Mouse (Mus musculus): ENCODE measurements around the gene Vps51. TPM values are rescaled to one million over a fixed set of nuclear protein-coding genes. Genes with fewer than 3 reads are reported as not detected.

Vps51 gene
- 60.1 and 66.7 TPM in 2 replicates for polyA plus RNA-seq (2014; fragmentation: Nextera tagmentation; extraction: Ambion mirVana)

DNA sequence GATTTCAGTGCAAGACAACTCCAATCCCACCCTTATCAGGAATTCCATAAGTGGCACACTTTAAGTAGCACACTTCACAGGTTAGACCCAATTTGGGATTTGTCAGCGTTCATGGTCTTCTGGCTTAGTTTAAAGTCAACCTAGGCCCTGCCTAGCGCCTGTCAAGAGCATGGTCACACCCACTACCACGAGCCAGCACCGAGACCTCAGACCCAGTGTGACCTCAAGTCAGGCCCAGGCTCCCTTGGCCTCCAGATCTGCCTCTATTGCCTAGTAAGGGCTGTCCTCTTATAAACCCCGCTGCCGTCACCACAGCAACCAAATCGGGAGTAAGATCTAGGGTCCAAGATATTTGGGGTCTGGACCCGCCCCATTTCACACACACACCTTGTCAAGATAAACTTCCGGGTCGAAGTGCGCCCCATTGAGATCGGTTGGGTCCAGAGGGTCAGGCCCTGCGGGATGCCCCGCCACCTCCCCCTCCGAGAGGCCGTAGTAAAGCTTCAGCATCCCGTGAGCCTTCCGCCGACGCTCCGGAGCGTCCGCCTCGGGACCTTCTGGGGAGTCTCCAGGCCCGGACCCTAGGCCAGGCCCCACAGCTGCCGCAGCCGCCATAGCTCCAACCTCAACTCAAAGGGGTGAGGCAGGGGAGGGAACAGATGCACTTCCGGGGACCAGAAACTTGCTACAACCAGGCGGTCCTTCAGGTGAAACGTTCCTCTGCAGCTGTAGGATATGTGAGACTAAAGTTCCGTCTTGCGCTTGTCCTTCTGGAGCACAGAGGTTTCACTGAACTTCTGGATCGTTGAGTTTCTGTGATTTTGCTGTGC lies at the start of gene Vps51:
Vps51 (minus strand) TSS at position 668 of the 830 bp plus-strand sequence.
- Histone ChIP-seq H3K9me3 (ENCODE audit: control insufficient read depth, low read depth, low read length) (no peaks in the 10 kb centered on the region), H3K27ac (ENCODE audit: low read length) (peak within 1 kb of the TSS; percentile 85), H3K4me1 (ENCODE audit: control insufficient read depth, insufficient read depth, low read length) (peaks cover 7% of the 10 kb centered on the region; the same call in 1 of the 2 replicates), H3K27me3 (ENCODE audit: control insufficient read depth, insufficient read depth, low read length) (no peaks in the 10 kb centered on the region), H3K36me3 (ENCODE audit: control insufficient read depth, insufficient read depth, low read length) (peaks cover 30% of the 10 kb centered on the region), H3K4me3 (ENCODE audit: low read depth, low read length) (peak within 1 kb of the TSS; percentile 79), H3K4me2 (replicated peaks; ENCODE audit: low read depth, low read length) (peak within 1 kb of the TSS; percentile 86), H3K9ac (replicated peaks; ENCODE audit: low read depth, low read length) (peak within 1 kb of the TSS; percentile 65)
- peak; percentile 84 for ATAC-seq (ENCODE audit: insufficient number of reproducible peaks, insufficient read depth, low FRiP score, low read depth)
- 1% methylated on average over 33 of the region's 33 CpGs for WGBS

DNA sequence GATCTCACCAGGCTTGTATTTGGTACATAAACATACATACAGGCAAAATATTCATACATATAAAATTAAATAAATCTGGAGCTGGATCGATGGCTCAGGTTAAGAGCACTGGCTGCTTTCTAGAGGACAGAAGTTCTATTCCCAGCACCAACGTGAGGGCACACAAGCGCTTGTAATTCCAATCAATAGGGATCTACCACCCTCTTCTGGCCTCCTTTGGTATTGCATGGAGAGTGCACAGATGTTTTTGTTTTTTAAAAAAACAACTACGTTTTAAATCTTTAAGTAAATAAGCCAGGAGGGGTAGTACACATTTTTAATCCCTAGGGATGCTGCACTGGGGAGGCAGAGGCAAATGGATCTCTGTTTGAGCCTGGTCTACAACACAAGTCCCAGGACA lies 49.3 kb upstream of the Vps51 start:
- WGBS: 33% methylated on average over 4 of the region's 4 CpGs
- no peaks in the 10 kb centered on the region for H3K9me3 ChIP-seq (ENCODE audit: control insufficient read depth, low read depth, low read length)
- H3K4me1 ChIP-seq (ENCODE audit: control insufficient read depth, insufficient read depth, low read length): 0 out of 2 replicates have a peak, but pooled peaks cover 6% of the 10 kb centered on the region
- H3K4me2 ChIP-seq (replicated peaks; ENCODE audit: low read depth, low read length): no peak overlapping the region
- ATAC-seq (ENCODE audit: insufficient number of reproducible peaks, insufficient read depth, low FRiP score, low read depth): no peak
- H3K27me3 ChIP-seq (ENCODE audit: control insufficient read depth, insufficient read depth, low read length): no peaks in the 10 kb centered on the region
- no peak overlapping the region for H3K9ac ChIP-seq (replicated peaks; ENCODE audit: low read depth, low read length)
- H3K27ac ChIP-seq (ENCODE audit: low read length): no peak overlapping the region
- H3K36me3 ChIP-seq (ENCODE audit: control insufficient read depth, insufficient read depth, low read length): no peaks in the 10 kb centered on the region; the same call in 1 of the 2 replicates
- H3K4me3 ChIP-seq (ENCODE audit: low read depth, low read length): no peak overlapping the region

GRCm38 (mm10) chr19:6124898-6125297 lies 47.9 kb upstream of the Vps51 start:
- Histone ChIP-seq H3K27ac (ENCODE audit: low read length) (no peak overlapping the region), H3K4me2 (replicated peaks; ENCODE audit: low read depth, low read length) (no peak overlapping the region), H3K4me1 (ENCODE audit: control insufficient read depth, insufficient read depth, low read length) (0 out of 2 replicates have a peak, but pooled peaks cover 6% of the 10 kb centered on the region), H3K9me3 (ENCODE audit: control insufficient read depth, low read depth, low read length) (no peaks in the 10 kb centered on the region), H3K36me3 (ENCODE audit: control insufficient read depth, insufficient read depth, low read length) (no peaks in the 10 kb centered on the region; the same call in 1 of the 2 replicates), H3K4me3 (ENCODE audit: low read depth, low read length) (no peak overlapping the region), H3K27me3 (ENCODE audit: control insufficient read depth, insufficient read depth, low read length) (no peaks in the 10 kb centered on the region), H3K9ac (replicated peaks; ENCODE audit: low read depth, low read length) (no peak overlapping the region)
- ATAC-seq (ENCODE audit: insufficient number of reproducible peaks, insufficient read depth, low FRiP score, low read depth): no peak
- 77% methylated on average over 2 of the region's 2 CpGs for WGBS

DNA sequence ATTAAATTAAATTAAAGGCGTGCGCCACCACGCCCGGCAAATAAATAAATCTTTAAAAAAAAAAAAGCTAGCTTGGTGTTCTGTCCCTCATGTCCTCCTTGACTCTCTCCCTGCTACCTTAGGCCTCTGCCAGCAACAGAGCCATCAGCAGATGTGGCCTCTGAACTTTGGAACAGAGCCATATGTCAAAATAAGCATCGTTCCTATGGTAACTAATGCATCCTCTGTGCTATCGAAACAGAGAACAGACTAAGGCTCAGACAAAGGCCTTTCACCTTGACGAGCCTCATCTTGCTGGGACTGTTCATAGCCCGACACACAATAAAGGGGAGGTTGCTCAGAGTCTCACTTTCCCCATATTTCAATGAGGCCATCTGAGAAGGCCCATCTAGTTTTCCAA lies 46.3 kb upstream of the Vps51 start:
- no peak overlapping the region for H3K4me3 ChIP-seq (ENCODE audit: low read depth, low read length)
- H3K4me2 ChIP-seq (replicated peaks; ENCODE audit: low read depth, low read length): no peak overlapping the region
- no peak overlapping the region for H3K9ac ChIP-seq (replicated peaks; ENCODE audit: low read depth, low read length)
- no peaks in the 10 kb centered on the region for H3K27me3 ChIP-seq (ENCODE audit: control insufficient read depth, insufficient read depth, low read length)
- H3K36me3 ChIP-seq (ENCODE audit: control insufficient read depth, insufficient read depth, low read length): no peaks in the 10 kb centered on the region; the same call in 1 of the 2 replicates
- H3K4me1 ChIP-seq (ENCODE audit: control insufficient read depth, insufficient read depth, low read length): peaks cover 8% of the 10 kb centered on the region; the same call in 1 of the 2 replicates
- no peak for ATAC-seq (ENCODE audit: insufficient number of reproducible peaks, insufficient read depth, low FRiP score, low read depth)
- H3K9me3 ChIP-seq (ENCODE audit: control insufficient read depth, low read depth, low read length): no peaks in the 10 kb centered on the region
- H3K27ac ChIP-seq (ENCODE audit: low read length): no peak overlapping the region
- WGBS: 54% methylated on average over 8 of the region's 8 CpGs

GRCm38 (mm10) chr19:6121761-6122160 lies 44.7 kb upstream of the Vps51 start:
- H3K27ac ChIP-seq (ENCODE audit: low read length): no peak overlapping the region
- 28% methylated on average over 19 of the region's 19 CpGs for WGBS
- no peaks in the 10 kb centered on the region for H3K9me3 ChIP-seq (ENCODE audit: control insufficient read depth, low read depth, low read length)
- no peaks in the 10 kb centered on the region; the same call in 1 of the 2 replicates for H3K36me3 ChIP-seq (ENCODE audit: control insufficient read depth, insufficient read depth, low read length)
- H3K4me2 ChIP-seq (replicated peaks; ENCODE audit: low read depth, low read length): no peak overlapping the region
- ATAC-seq (ENCODE audit: insufficient number of reproducible peaks, insufficient read depth, low FRiP score, low read depth): no peak
- H3K4me1 ChIP-seq (ENCODE audit: control insufficient read depth, insufficient read depth, low read length): peaks cover 11% of the 10 kb centered on the region; the same call in 1 of the 2 replicates
- no peak overlapping the region for H3K4me3 ChIP-seq (ENCODE audit: low read depth, low read length)
- H3K9ac ChIP-seq (replicated peaks; ENCODE audit: low read depth, low read length): no peak overlapping the region; the same call in 1 of the 2 replicates
- H3K27me3 ChIP-seq (ENCODE audit: control insufficient read depth, insufficient read depth, low read length): no peaks in the 10 kb centered on the region

DNA sequence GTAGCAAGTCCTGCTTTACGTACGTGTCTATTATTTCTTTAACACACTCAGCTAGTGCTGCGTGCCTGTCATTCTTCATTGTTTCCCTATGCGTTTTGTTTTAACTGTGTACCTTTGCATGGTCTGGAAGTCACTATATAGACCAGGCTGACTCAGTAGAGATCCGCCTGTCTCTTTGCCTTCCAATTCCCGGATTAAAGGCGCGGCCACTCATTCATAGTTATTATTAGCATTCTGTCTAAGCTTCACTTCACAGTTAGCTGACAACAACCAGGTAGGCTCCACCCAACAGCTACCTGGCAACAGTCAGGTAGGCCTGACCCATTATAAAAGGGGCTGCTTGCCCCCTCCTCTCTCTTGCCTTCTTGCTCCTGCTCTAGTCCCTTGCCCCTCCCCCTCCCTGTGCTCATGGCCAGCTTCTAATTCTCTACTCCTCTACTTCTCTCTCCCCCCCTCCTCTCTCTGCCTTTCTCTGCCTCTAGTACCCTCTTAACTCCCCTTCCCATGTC lies 41.7 kb upstream of the Vps51 start:
- no peaks in the 10 kb centered on the region for H3K9me3 ChIP-seq (ENCODE audit: control insufficient read depth, low read depth, low read length)
- H3K4me1 ChIP-seq (ENCODE audit: control insufficient read depth, insufficient read depth, low read length): peaks cover 13% of the 10 kb centered on the region; the same call in 1 of the 2 replicates
- peak overlapping the region; percentile 82 for H3K4me3 ChIP-seq (ENCODE audit: low read depth, low read length)
- no peaks in the 10 kb centered on the region for H3K27me3 ChIP-seq (ENCODE audit: control insufficient read depth, insufficient read depth, low read length)
- peaks cover 20% of the 10 kb centered on the region for H3K36me3 ChIP-seq (ENCODE audit: control insufficient read depth, insufficient read depth, low read length)
- H3K4me2 ChIP-seq (replicated peaks; ENCODE audit: low read depth, low read length): peak overlapping the region; percentile 64
- WGBS: 1% methylated on average over 8 of the region's 8 CpGs
- peak overlapping the region; percentile 98 for H3K27ac ChIP-seq (ENCODE audit: low read length)
- H3K9ac ChIP-seq (replicated peaks; ENCODE audit: low read depth, low read length): peak overlapping the region; percentile 63; the same call in 1 of the 2 replicates
- no peak for ATAC-seq (ENCODE audit: insufficient number of reproducible peaks, insufficient read depth, low FRiP score, low read depth)

DNA sequence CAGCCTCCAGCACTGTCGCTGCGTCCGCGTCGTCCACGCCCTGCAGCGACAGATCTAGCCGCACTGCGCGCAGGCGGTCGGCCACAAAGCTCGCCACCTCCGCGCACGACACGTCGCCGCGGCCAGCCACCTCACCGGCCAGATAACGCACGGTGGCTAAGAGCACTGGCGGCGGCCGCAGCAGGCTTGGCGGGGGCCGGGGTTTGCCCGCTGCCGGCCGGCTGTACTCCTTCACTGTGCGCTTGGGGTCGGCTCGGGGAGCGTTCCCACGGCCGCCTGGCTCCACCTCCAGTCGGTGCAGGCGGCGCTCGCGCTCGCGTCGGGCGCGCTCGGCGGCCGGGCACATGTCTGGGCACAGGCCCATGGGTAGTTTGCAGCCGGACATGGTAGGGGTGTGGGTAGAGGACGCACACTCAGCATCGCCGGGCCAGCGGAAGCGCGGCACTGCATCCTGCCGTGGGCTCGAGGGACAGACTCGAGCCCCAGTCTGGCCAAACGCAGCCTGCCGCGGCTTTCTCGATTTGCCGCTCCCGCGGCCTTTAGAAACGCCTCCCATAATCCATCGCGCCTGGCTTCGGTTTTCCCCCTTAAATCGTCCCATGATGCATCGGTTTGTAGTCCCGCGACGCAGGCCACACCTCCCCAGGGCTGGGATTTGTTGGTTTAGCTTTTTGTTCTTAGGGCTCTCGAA lies 41.1 kb upstream of the Vps51 start, which contains the start of gene Sac3d1:
Sac3d1 (minus strand) TSS at position 665 of the 691 bp plus-strand sequence.
- under 1% methylated on average over 77 of the region's 77 CpGs for WGBS

More for the DNA sequence above, 41.1 kb upstream of the Vps51 start, which contains the start of gene Sac3d1:
- peaks cover 9% of the 10 kb centered on the region; the same call in 1 of the 2 replicates for H3K4me1 ChIP-seq (ENCODE audit: control insufficient read depth, insufficient read depth, low read length)
- H3K27me3 ChIP-seq (ENCODE audit: control insufficient read depth, insufficient read depth, low read length): no peaks in the 10 kb centered on the region
- peak within 1 kb of the TSS; percentile 82 for H3K4me3 ChIP-seq (ENCODE audit: low read depth, low read length)
- peak; percentile 86 for ATAC-seq (ENCODE audit: insufficient number of reproducible peaks, insufficient read depth, low FRiP score, low read depth)
- H3K9me3 ChIP-seq (ENCODE audit: control insufficient read depth, low read depth, low read length): no peaks in the 10 kb centered on the region
- H3K36me3 ChIP-seq (ENCODE audit: control insufficient read depth, insufficient read depth, low read length): peaks cover 20% of the 10 kb centered on the region
- peak within 1 kb of the TSS; percentile 98 for H3K27ac ChIP-seq (ENCODE audit: low read length)
- H3K9ac ChIP-seq (replicated peaks; ENCODE audit: low read depth, low read length): peak within 1 kb of the TSS; percentile 63
- H3K4me2 ChIP-seq (replicated peaks; ENCODE audit: low read depth, low read length): peak within 1 kb of the TSS; percentile 64

Measured in stomach, embryonic 14.5 days (tissue).